Mouse (Mus musculus) embryonic facial prominence, embryonic 13.5 days (tissue): Measurements from ENCODE around the gene Sema4d. TPM values are rescaled to one million over a fixed set of nuclear protein-coding genes. Genes with fewer than 3 reads are reported as not detected.

Experiments used
- ATAC-seq: fragments of 200-750 bp; cut with Nextera tagmentation; 2 replicates; pipeline ENCODE4 v1.8.0; 2017; ENCODE audit warnings: low read depth; ENCODE audit not compliant: insufficient number of reproducible peaks, insufficient read depth, low FRiP score, low TSS enrichment
- H3K27ac ChIP-seq: fragments of 300-500 bp; sonication (generic); 2 replicates; pipeline ENCODE4 v1.5.1; 2015; ENCODE audit warnings: moderate library complexity, mild to moderate bottlenecking, inconsistent platforms
- H3K27me3 ChIP-seq: fragments of 300-500 bp; sonication (generic); 2 replicates; pipeline ENCODE4 v1.6.1; 2015; ENCODE audit warnings: mild to moderate bottlenecking, inconsistent platforms
- H3K36me3 ChIP-seq: fragments of 300-500 bp; sonication (generic); 2 replicates; pipeline ENCODE4 v1.6.1; 2015; ENCODE audit warnings: mild to moderate bottlenecking, inconsistent platforms
- H3K4me1 ChIP-seq: fragments of 300-500 bp; sonication (generic); 2 replicates; pipeline ENCODE4 v1.6.1; 2015; ENCODE audit warnings: inconsistent platforms
- H3K4me2 ChIP-seq: fragments of 300-500 bp; sonication (generic); 2 replicates; pipeline ENCODE4 v1.6.1; 2015; ENCODE audit warnings: moderate library complexity, mild to moderate bottlenecking, inconsistent platforms
- H3K4me3 ChIP-seq: fragments of 300-500 bp; sonication (generic); 2 replicates; pipeline ENCODE4 v1.5.1; 2015; ENCODE audit warnings: mild to moderate bottlenecking, inconsistent platforms
- H3K9ac ChIP-seq: fragments of 300-500 bp; sonication (generic); 2 replicates; pipeline ENCODE4 v1.6.1; 2015; ENCODE audit warnings: mild to moderate bottlenecking, inconsistent platforms
- H3K9me3 ChIP-seq: fragments of 300-500 bp; sonication (generic); 2 replicates; pipeline ENCODE4 v1.6.1; 2016; ENCODE audit warnings: inconsistent platforms
- WGBS: fragments of 180-500 bp; shearing (Covaris S2); methylation state at CpG from one replicate; pipeline ENCODE4 v1.1.7; 2015; ENCODE audit warnings: mixed read lengths; 5-methylcytosine and 5-hydroxymethylcytosine counted together
- polyA plus RNA-seq: library from polyadenylated mRNA; unstranded; fragments of >200 nt; fragmentation: Nextera tagmentation; extraction: Ambion mirVana; gene quantifications from 2 replicates; pipeline ENCODE4 v1.2.1, GENCODE M21; 2015

The Sema4d gene
- polyA plus RNA-seq, 1 experiment from 2014 or later: 7.3 TPM

- H3K9ac ChIP-seq: no peak overlapping the region
- no peak for ATAC-seq
Measured at GRCm38 (mm10) chr13:51833611-51834010, 40.1 kb upstream of the Sema4d start.

GRCm38 (mm10) chr13:51832491-51832890 lies 38.9 kb upstream of the Sema4d start:
- Histone ChIP-seq H3K4me2 (no peak overlapping the region), H3K9ac (no peak overlapping the region), H3K4me1 (no peaks in the 10 kb centered on the region), H3K27me3 (no peaks in the 10 kb centered on the region), H3K27ac (no peak overlapping the region), H3K36me3 (no peaks in the 10 kb centered on the region), H3K4me3 (no peak overlapping the region), H3K9me3 (no peaks in the 10 kb centered on the region)
- no peak for ATAC-seq
- 80% methylated on average over 6 of the region's 6 CpGs for WGBS

More at GRCm38 (mm10) chr13:51833611-51834010, 40.1 kb upstream of the Sema4d start:
- Histone ChIP-seq H3K4me1 (no peaks in the 10 kb centered on the region), H3K27me3 (no peaks in the 10 kb centered on the region), H3K27ac (no peak overlapping the region), H3K4me3 (no peak overlapping the region), H3K4me2 (no peak overlapping the region), H3K36me3 (no peaks in the 10 kb centered on the region), H3K9me3 (no peaks in the 10 kb centered on the region)
- 55% methylated on average over 2 of the region's 2 CpGs for WGBS

GRCm38 (mm10) chr13:51830744-51831450 lies 37.4 kb upstream of the Sema4d start:
- Histone ChIP-seq H3K4me3 (no peak overlapping the region), H3K4me1 (no peaks in the 10 kb centered on the region), H3K9me3 (no peaks in the 10 kb centered on the region), H3K9ac (no peak overlapping the region), H3K36me3 (no peaks in the 10 kb centered on the region), H3K27ac (no peak overlapping the region), H3K4me2 (no peak overlapping the region), H3K27me3 (no peaks in the 10 kb centered on the region)
- WGBS: 33% methylated on average over 10 of the region's 10 CpGs
- no peak for ATAC-seq

- Histone ChIP-seq H3K4me2 (peak overlapping the region; percentile 30), H3K36me3 (no peaks in the 10 kb centered on the region), H3K9ac (no peak overlapping the region), H3K9me3 (no peaks in the 10 kb centered on the region), H3K27ac (peak overlapping the region; percentile 62), H3K4me3 (no peak overlapping the region), H3K4me1 (peaks cover 29% of the 10 kb centered on the region), H3K27me3 (no peaks in the 10 kb centered on the region)
- 38% methylated on average over 8 of the region's 8 CpGs for WGBS
- ATAC-seq: no peak
Measured at GRCm38 (mm10) chr13:51823822-51824495, 30.4 kb upstream of the Sema4d start.

- Histone ChIP-seq H3K27me3 (no peaks in the 10 kb centered on the region), H3K4me3 (no peak overlapping the region), H3K27ac (no peak overlapping the region), H3K4me1 (peaks cover 41% of the 10 kb centered on the region), H3K9me3 (no peaks in the 10 kb centered on the region), H3K36me3 (no peaks in the 10 kb centered on the region), H3K4me2 (no peak overlapping the region), H3K9ac (no peak overlapping the region)
- WGBS: 59% methylated on average over 3 of the region's 3 CpGs
- ATAC-seq: no peak
Measured at GRCm38 (mm10) chr13:51821988-51822387, 28.4 kb upstream of the Sema4d start.

GRCm38 (mm10) chr13:51819351-51819750 lies 25.8 kb upstream of the Sema4d start:
- 81% methylated on average over 6 of the region's 6 CpGs for WGBS

GRCm38 (mm10) chr13:51818944-51819326 lies 25.4 kb upstream of the Sema4d start:
- Histone ChIP-seq H3K9ac (no peak overlapping the region), H3K27me3 (no peaks in the 10 kb centered on the region), H3K4me3 (no peak overlapping the region), H3K9me3 (no peaks in the 10 kb centered on the region), H3K4me1 (peaks cover 49% of the 10 kb centered on the region), H3K36me3 (no peaks in the 10 kb centered on the region), H3K4me2 (no peak overlapping the region), H3K27ac (no peak overlapping the region)
- no peak for ATAC-seq
- 64% methylated on average over 3 of the region's 3 CpGs for WGBS

More at GRCm38 (mm10) chr13:51819351-51819750, 25.8 kb upstream of the Sema4d start:
- H3K27me3 ChIP-seq: no peaks in the 10 kb centered on the region
- no peak for ATAC-seq
- H3K4me2 ChIP-seq: no peak overlapping the region
- H3K9me3 ChIP-seq: no peaks in the 10 kb centered on the region
- peaks cover 49% of the 10 kb centered on the region for H3K4me1 ChIP-seq
- no peak overlapping the region for H3K27ac ChIP-seq
- no peak overlapping the region for H3K9ac ChIP-seq
- no peaks in the 10 kb centered on the region for H3K36me3 ChIP-seq
- no peak overlapping the region for H3K4me3 ChIP-seq

- H3K9ac ChIP-seq: no peak overlapping the region
- 59% methylated on average over 6 of the region's 6 CpGs for WGBS
- no peak overlapping the region for H3K4me2 ChIP-seq
Measured at GRCm38 (mm10) chr13:51818170-51818943, 24.8 kb upstream of the Sema4d start.

GRCm38 (mm10) chr13:51816559-51817041 lies 23.1 kb upstream of the Sema4d start:
- WGBS: 41% methylated on average over 5 of the region's 5 CpGs
- ATAC-seq: peak; percentile 44
- H3K27ac ChIP-seq: peak overlapping the region; percentile 83

More at GRCm38 (mm10) chr13:51818170-51818943, 24.8 kb upstream of the Sema4d start:
- H3K4me1 ChIP-seq: peaks cover 49% of the 10 kb centered on the region
- no peak; the same call in 1 of the 2 replicates for ATAC-seq
- H3K36me3 ChIP-seq: no peaks in the 10 kb centered on the region
- no peak overlapping the region for H3K4me3 ChIP-seq
- H3K27me3 ChIP-seq: no peaks in the 10 kb centered on the region
- no peaks in the 10 kb centered on the region for H3K9me3 ChIP-seq
- no peak overlapping the region for H3K27ac ChIP-seq

GRCm38 (mm10) chr13:51815865-51816504 lies 22.4 kb upstream of the Sema4d start:
- no peak for ATAC-seq
- Histone ChIP-seq H3K27me3 (no peaks in the 10 kb centered on the region), H3K4me3 (no peak overlapping the region), H3K9me3 (no peaks in the 10 kb centered on the region), H3K4me1 (peaks cover 35% of the 10 kb centered on the region), H3K9ac (no peak overlapping the region), H3K36me3 (no peaks in the 10 kb centered on the region), H3K4me2 (no peak overlapping the region), H3K27ac (peak overlapping the region; percentile 83)
- WGBS: 49% methylated on average over 9 of the region's 9 CpGs

More at GRCm38 (mm10) chr13:51816559-51817041, 23.1 kb upstream of the Sema4d start:
- Histone ChIP-seq H3K27me3 (no peaks in the 10 kb centered on the region), H3K4me3 (no peak overlapping the region), H3K4me1 (peaks cover 35% of the 10 kb centered on the region), H3K36me3 (no peaks in the 10 kb centered on the region), H3K9me3 (no peaks in the 10 kb centered on the region), H3K4me2 (no peak overlapping the region), H3K9ac (no peak overlapping the region)

- H3K4me2 ChIP-seq: no peak overlapping the region
- H3K9ac ChIP-seq: no peak overlapping the region
- peaks cover 35% of the 10 kb centered on the region for H3K4me1 ChIP-seq
- H3K4me3 ChIP-seq: no peak overlapping the region
- no peak overlapping the region for H3K27ac ChIP-seq
- WGBS: 79% methylated on average over 6 of the region's 6 CpGs
- ATAC-seq: no peak
- H3K9me3 ChIP-seq: no peaks in the 10 kb centered on the region
- H3K27me3 ChIP-seq: no peaks in the 10 kb centered on the region
- no peaks in the 10 kb centered on the region for H3K36me3 ChIP-seq
Measured at GRCm38 (mm10) chr13:51814646-51815045, 21.1 kb upstream of the Sema4d start.
